Mouse (Mus musculus) kidney, embryonic 14.5 days (tissue): Measurements from ENCODE around the gene Slc13a2. TPM values are rescaled to one million over a fixed set of nuclear protein-coding genes. Genes with fewer than 3 reads are reported as not detected.

ENCODE experiments used
- ATAC-seq: fragments of 200-750 bp; cut with Nextera tagmentation; 2 replicates; pipeline ENCODE4 v1.8.0; 2017; ENCODE audit warnings: moderate number of reproducible peaks, mild to moderate bottlenecking, moderate TSS enrichment, moderate library complexity; ENCODE audit not compliant: low FRiP score, low TSS enrichment
- H3K27ac ChIP-seq: fragments of 300-500 bp; sonication (generic); 2 replicates; pipeline ENCODE4 v1.5.1; 2014; ENCODE audit warnings: low read depth, mild to moderate bottlenecking, low read length, moderate library complexity, mixed read lengths
- H3K27me3 ChIP-seq: fragments of 300-500 bp; sonication (generic); 2 replicates; pipeline ENCODE4 v1.6.1; 2014; ENCODE audit warnings: mild to moderate bottlenecking, low read length; ENCODE audit not compliant: control insufficient read depth, insufficient read depth
- H3K36me3 ChIP-seq: fragments of 300-500 bp; sonication (generic); 2 replicates; pipeline ENCODE4 v1.6.1; 2014; ENCODE audit warnings: low read length, mixed read lengths; ENCODE audit not compliant: control insufficient read depth, insufficient read depth
- H3K4me1 ChIP-seq: fragments of 300-500 bp; sonication (generic); 2 replicates; pipeline ENCODE4 v1.6.1; 2014; ENCODE audit warnings: low read length, mixed read lengths; ENCODE audit not compliant: control insufficient read depth, insufficient read depth
- H3K4me2 ChIP-seq: fragments of 300-500 bp; sonication (generic); replicated peaks from 2 replicates; pipeline ENCODE4 v1.6.1; 2014; ENCODE audit warnings: low read depth, mild to moderate bottlenecking, low read length
- H3K4me3 ChIP-seq: fragments of 300-500 bp; sonication (generic); 2 replicates; pipeline ENCODE4 v1.5.1; 2014; ENCODE audit warnings: mild to moderate bottlenecking, low read length
- H3K9ac ChIP-seq: fragments of 300-500 bp; sonication (generic); 2 replicates; pipeline ENCODE4 v1.6.1; 2014; ENCODE audit warnings: low read depth, mild to moderate bottlenecking, low read length, moderate library complexity
- H3K9me3 ChIP-seq: fragments of 300-500 bp; sonication (generic); 2 replicates; pipeline ENCODE4 v1.6.1; 2016; ENCODE audit warnings: low read length; ENCODE audit not compliant: control insufficient read depth
- WGBS: fragments of 180-500 bp; shearing (Covaris S2); extraction: QIAGEN DNeasy Blood & Tissue Kit; methylation state at CpG from one replicate; pipeline ENCODE4 v1.1.7; 2014; 5-methylcytosine and 5-hydroxymethylcytosine counted together
- polyA plus RNA-seq: library from polyadenylated mRNA; unstranded; fragments of >200 nt; fragmentation: Nextera tagmentation; extraction: Ambion mirVana; gene quantifications from 2 replicates; pipeline ENCODE4 v1.2.1, GENCODE M21; 2014

The Slc13a2 gene
- polyA plus RNA-seq, 1 experiment from 2014 or later: 0.45 TPM

GRCm38 (mm10) chr11:78463286-78464036 lies 41.4 kb upstream of the Slc13a2 start:
- Histone ChIP-seq H3K4me1 (peaks cover 14% of the 10 kb centered on the region), H3K27ac (no peak overlapping the region), H3K27me3 (no peaks in the 10 kb centered on the region), H3K36me3 (no peaks in the 10 kb centered on the region), H3K4me2 (no peak overlapping the region), H3K4me3 (no peak overlapping the region), H3K9me3 (peaks cover 4% of the 10 kb centered on the region; the same call in 1 of the 2 replicates), H3K9ac (no peak overlapping the region)
- ATAC-seq: no peak
- 50% methylated on average over 13 of the region's 13 CpGs for WGBS

GRCm38 (mm10) chr11:78462669-78463068 lies 40.7 kb upstream of the Slc13a2 start:
- no peak overlapping the region for H3K4me2 ChIP-seq
- no peak for ATAC-seq
- H3K4me3 ChIP-seq: no peak overlapping the region
- 88% methylated on average over 5 of the region's 5 CpGs for WGBS
- H3K9me3 ChIP-seq: peaks cover 4% of the 10 kb centered on the region; the same call in 1 of the 2 replicates
- peaks cover 14% of the 10 kb centered on the region for H3K4me1 ChIP-seq
- no peak overlapping the region for H3K27ac ChIP-seq
- no peaks in the 10 kb centered on the region for H3K27me3 ChIP-seq
- no peak overlapping the region for H3K9ac ChIP-seq
- no peaks in the 10 kb centered on the region for H3K36me3 ChIP-seq

DNA sequence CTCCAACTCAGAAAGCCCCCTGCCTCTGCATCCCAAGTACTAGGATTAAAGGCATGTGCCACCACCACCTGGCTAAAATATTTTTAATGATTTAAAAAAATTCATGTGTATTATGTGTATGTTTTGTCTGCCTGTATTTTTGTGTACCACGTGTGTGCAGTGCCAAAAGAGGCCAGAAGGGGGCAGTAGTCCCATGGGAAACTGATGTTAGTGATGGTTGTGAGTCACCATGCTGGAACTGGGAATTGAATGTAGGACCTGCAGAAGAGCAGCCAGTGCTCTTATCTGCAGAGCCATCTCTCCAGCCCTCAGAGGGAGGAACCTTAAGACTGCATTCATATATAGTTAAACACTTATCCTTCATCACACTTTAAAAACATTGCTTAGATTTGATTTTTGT lies 39.9 kb upstream of the Slc13a2 start:
- Histone ChIP-seq H3K27me3 (no peaks in the 10 kb centered on the region), H3K4me3 (no peak overlapping the region), H3K36me3 (no peaks in the 10 kb centered on the region), H3K4me1 (peaks cover 14% of the 10 kb centered on the region), H3K9me3 (peaks cover 4% of the 10 kb centered on the region; the same call in 1 of the 2 replicates), H3K27ac (no peak overlapping the region), H3K4me2 (no peak overlapping the region), H3K9ac (no peak overlapping the region)
- ATAC-seq: no peak
- 77% methylated on average over 1 of the region's 1 CpGs for WGBS

GRCm38 (mm10) chr11:78458740-78459139 lies 36.7 kb upstream of the Slc13a2 start:
- 84% methylated on average over 17 of the region's 17 CpGs for WGBS
- no peak overlapping the region for H3K27ac ChIP-seq
- H3K4me3 ChIP-seq: no peak overlapping the region
- no peaks in the 10 kb centered on the region for H3K36me3 ChIP-seq
- H3K27me3 ChIP-seq: no peaks in the 10 kb centered on the region; the same call in 1 of the 2 replicates
- no peak for ATAC-seq
- H3K9me3 ChIP-seq: peaks cover 4% of the 10 kb centered on the region; the same call in 1 of the 2 replicates
- H3K9ac ChIP-seq: no peak overlapping the region
- H3K4me1 ChIP-seq: 0 out of 2 replicates have a peak, but pooled peaks cover 3% of the 10 kb centered on the region
- no peak overlapping the region for H3K4me2 ChIP-seq

GRCm38 (mm10) chr11:78455308-78455707 lies 33.3 kb upstream of the Slc13a2 start:
- 45% methylated on average over 5 of the region's 5 CpGs for WGBS
- H3K4me2 ChIP-seq: no peak overlapping the region
- H3K27ac ChIP-seq: no peak overlapping the region
- no peaks in the 10 kb centered on the region; the same call in 1 of the 2 replicates for H3K27me3 ChIP-seq
- H3K9ac ChIP-seq: no peak overlapping the region
- no peaks in the 10 kb centered on the region for H3K9me3 ChIP-seq
- no peaks in the 10 kb centered on the region for H3K36me3 ChIP-seq
- H3K4me3 ChIP-seq: no peak overlapping the region
- ATAC-seq: no peak
- no peaks in the 10 kb centered on the region for H3K4me1 ChIP-seq

DNA sequence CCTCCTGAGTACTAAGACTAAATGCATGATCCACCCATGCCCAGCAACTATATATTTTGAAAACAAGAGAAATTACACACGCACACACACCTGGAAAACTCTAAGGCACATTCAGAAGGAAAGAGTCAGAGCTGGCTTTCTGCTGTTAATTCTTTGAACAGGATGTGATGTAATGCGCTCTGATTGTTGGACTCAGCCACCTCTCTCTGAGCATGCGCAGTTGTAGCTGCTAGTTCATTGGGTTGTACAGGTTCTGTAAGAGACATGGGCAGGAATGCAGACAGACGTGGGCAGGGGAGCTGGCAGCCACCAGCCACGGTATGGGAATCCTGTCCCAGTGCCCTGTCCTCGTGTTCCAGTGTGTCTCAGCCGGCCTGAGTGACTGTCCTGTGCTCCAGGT lies 32.3 kb upstream of the Slc13a2 start:
- ATAC-seq: no peak

GRCm38 (mm10) chr11:78453675-78454074 lies 31.7 kb upstream of the Slc13a2 start:
- no peak overlapping the region for H3K9ac ChIP-seq
- H3K4me1 ChIP-seq: no peaks in the 10 kb centered on the region
- H3K27me3 ChIP-seq: no peaks in the 10 kb centered on the region; the same call in 1 of the 2 replicates
- H3K4me3 ChIP-seq: no peak overlapping the region
- no peak overlapping the region for H3K4me2 ChIP-seq
- WGBS: 11% methylated on average over 4 of the region's 4 CpGs
- H3K27ac ChIP-seq: no peak overlapping the region
- no peaks in the 10 kb centered on the region for H3K36me3 ChIP-seq
- no peaks in the 10 kb centered on the region for H3K9me3 ChIP-seq
- no peak for ATAC-seq

More for the DNA sequence above, 32.3 kb upstream of the Slc13a2 start:
- no peaks in the 10 kb centered on the region for H3K9me3 ChIP-seq
- H3K4me1 ChIP-seq: no peaks in the 10 kb centered on the region
- 74% methylated on average over 7 of the region's 7 CpGs for whole genome bisulfite sequencing
- no peak overlapping the region for H3K27ac ChIP-seq
- H3K27me3 ChIP-seq: no peaks in the 10 kb centered on the region; the same call in 1 of the 2 replicates
- H3K4me2 ChIP-seq: no peak overlapping the region
- no peak overlapping the region for H3K4me3 ChIP-seq
- no peak overlapping the region for H3K9ac ChIP-seq
- no peaks in the 10 kb centered on the region for H3K36me3 ChIP-seq

- H3K36me3 ChIP-seq: no peaks in the 10 kb centered on the region
Observed at GRCm38 (mm10) chr11:78450337-78450736, 28.3 kb upstream of the Slc13a2 start.

DNA sequence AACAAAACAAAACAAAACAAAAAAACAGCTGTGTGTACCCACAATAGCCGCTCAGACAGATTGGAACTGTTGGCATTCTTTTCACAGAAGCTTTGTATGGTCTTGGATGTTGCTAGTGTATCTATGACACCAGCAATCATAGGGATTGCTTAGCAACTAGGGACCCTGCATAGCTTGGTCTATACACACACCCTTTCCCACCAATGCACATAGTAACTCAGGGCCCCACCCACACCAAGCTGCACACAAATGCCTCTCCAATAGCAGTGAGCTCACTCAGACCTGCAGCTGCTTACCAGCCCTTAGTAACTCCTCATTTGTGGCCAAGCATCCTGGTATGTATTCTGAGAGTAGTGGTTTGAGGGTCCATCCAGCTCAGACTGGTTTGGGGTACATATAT lies 26.2 kb upstream of the Slc13a2 start:
- no peak overlapping the region for H3K4me2 ChIP-seq
- H3K36me3 ChIP-seq: no peaks in the 10 kb centered on the region
- no peak overlapping the region for H3K27ac ChIP-seq
- no peak overlapping the region for H3K4me3 ChIP-seq
- no peak for ATAC-seq
- H3K9ac ChIP-seq: no peak overlapping the region
- 81% methylated on average over 1 of the region's 1 CpGs for WGBS
- no peaks in the 10 kb centered on the region for H3K27me3 ChIP-seq
- no peaks in the 10 kb centered on the region for H3K4me1 ChIP-seq
- no peaks in the 10 kb centered on the region for H3K9me3 ChIP-seq

More at GRCm38 (mm10) chr11:78450337-78450736, 28.3 kb upstream of the Slc13a2 start:
- Histone ChIP-seq H3K4me3 (no peak overlapping the region), H3K4me1 (no peaks in the 10 kb centered on the region), H3K27ac (no peak overlapping the region), H3K9me3 (no peaks in the 10 kb centered on the region), H3K9ac (no peak overlapping the region), H3K27me3 (no peaks in the 10 kb centered on the region), H3K4me2 (no peak overlapping the region)
- no peak for ATAC-seq
- WGBS: 51% methylated on average over 2 of the region's 2 CpGs
